Mouse (Mus musculus) hindlimb bud, embryonic 11.5 days (tissue): ENCODE data around the gene Pcif1.
"Not testable (repeated sequence)": the region's sequence is repeated elsewhere in the genome, so short reads cannot be mapped to it uniquely, and the experiment has no call there.

Experiments used
- DNase-seq: peaks from one replicate; pipeline ENCODE4 v3.0.0-alpha.2; 2012; ENCODE audit warnings: low read depth, low spot score; ENCODE audit errors: extremely low spot score

Gene Pcif1

DNA sequence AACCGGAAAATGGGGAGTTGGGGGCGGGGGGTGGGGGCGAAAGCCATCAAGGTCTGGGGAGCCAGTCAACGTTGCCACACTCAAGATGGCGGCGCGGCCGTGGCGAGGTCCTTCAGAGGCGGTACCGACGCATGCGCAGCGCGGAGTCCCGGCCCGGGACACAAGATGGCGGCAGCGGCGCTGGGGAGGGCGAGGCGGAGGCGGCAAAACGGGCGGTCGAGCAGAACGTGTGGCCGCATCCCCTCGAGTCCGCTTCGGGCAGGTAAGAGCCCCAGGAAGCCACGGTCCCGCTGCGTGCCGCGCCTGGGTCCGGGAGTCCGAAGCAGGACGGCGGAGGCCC is at the start of gene Pcif1:
Gene Pcif1, plus strand, starts transcription at position 77 of the 340 bp plus-strand sequence.
- DNase-seq: no peak

DNA sequence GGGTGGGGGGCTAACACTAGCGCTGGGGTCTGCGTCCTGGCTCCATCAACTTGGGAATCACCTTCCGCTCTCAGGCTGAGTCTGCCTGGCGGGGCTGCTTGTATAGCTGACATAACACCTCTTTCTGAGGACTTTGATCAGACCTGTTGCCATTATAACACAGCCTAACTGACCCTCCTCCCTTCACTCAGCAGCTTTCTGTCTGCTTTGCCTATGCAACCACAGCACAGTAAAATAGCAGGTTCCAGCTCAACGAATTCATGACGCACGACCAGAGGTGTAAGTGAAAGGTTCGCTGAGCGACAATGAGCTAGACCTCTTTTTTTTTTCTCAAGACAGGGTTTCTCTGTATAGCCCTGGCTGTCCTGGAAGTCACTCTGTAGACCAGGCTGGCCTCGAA is 48.1 kb upstream of the Pcif1 start:
- no peak for DNase-seq

DNA sequence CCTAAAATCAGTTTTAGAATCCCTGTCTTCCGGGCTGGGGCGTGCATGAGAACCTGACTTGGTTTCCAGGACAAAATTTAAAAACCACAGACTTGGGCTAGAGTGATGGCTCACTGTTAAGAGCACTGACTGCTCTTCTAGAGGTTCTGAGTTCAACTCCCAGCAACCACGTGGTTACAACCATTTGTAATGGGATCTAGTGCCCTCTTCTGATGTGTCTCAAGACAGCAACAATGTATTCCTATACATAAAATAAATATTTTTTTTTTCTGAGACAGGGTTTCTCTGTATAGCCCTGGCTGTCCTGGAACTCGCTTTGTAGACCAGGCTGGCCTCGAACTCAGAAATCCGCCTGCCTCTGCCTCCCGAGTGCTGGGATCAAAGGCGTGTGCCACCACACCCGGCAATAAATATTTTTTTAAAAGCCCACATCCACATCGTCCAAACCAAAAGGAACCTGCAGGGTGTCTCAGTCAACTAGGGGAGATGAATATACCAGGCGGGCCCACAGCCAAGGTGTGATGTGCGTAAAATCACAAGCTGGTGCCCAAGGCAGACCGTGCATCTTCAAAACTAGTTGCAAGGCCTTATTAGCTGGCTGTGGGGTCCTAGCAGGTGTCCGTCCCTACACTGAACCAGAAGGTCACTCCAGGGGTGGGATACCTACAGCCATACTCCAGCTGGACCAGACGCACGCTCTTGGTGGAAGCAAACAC is 46.9 kb upstream of the Pcif1 start:
- no peak for DNase-seq

DNA sequence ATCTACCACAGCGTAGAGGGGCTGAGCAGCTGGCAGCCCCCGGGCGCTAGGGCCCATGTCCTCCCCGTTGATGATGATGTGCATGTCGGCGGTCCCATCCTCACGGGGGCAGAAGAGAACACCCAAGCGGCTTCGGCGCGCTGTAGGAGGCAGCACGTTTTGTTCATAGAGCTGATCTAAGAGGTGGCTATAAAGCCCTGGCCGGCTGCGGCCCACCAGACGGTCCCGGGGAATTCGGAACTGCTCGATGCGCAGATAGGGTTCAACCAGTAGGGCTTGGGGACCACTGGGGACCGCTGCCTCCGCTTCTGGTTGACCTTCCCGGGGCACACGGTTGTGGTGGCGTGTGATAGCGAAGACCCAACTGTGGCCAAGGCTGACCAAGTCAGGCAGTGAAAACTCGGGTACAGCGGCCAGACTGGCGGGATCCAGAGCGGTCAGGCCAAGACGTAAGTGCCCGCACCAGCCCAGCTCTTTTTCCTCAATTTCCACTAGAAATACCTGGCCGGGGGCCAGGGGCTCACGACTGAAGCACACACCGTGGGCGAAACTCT is 46.3 kb upstream of the Pcif1 start, which contains the start of gene Ctsa:
Gene Ctsa, plus strand, starts transcription at position 126 of the 554 bp plus-strand sequence.
- DNase-seq: peak; percentile 16

DNA sequence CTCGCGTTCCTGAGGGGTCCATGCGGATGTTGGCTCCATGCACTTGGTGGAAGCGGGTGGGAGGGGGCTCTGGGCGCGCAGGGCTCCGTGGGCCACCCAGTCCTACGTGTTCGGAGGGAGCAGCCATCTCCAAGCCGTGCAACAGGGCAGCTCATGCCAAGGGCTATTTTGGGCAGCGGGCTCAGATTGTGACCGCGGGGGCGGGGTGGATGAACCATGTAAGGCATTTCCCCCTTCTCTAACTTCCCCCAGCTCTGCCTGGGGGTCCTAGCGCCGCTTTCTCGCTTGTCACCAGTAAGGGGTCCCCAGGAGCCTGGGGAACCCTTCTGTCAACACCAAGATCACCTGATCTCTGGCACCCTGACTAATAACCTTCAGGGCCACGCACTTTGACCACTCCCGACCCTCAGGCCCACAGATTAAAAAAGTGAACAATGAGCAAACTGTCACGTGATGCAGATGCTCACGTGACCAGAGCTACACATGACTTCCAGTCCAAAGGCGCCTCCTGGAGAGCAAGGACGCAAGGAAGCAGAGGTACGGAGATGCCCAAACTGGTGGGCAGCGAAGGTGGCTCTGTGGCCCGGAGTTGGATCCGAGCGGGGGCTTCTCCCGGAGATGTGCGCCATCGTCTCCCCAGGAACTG is 45.7 kb upstream of the Pcif1 start, which contains the start of gene Neurl2:
Gene Neurl2, minus strand, starts transcription at position 143 of the 646 bp plus-strand sequence.
- DNase-seq: peak; percentile 100

DNA sequence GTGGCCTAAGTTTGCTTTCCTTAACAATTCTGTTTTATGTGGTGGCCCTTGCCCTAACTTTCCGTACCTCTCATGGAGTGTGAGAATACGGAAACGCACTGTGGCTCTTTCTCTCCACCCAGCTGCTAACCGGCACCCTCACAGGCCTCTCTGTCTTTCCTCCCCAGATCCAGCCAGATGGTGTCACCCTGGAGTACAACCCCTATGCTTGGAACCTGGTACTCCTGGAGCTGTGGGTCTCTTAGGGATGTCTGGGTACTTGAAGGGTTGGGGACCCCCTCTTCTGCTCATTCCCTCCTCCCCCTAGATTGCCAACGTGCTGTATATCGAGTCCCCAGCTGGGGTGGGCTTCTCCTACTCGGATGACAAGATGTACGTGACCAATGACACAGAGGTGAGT is 44.6 kb upstream of the Pcif1 start:
- no peak for DNase-seq

DNA sequence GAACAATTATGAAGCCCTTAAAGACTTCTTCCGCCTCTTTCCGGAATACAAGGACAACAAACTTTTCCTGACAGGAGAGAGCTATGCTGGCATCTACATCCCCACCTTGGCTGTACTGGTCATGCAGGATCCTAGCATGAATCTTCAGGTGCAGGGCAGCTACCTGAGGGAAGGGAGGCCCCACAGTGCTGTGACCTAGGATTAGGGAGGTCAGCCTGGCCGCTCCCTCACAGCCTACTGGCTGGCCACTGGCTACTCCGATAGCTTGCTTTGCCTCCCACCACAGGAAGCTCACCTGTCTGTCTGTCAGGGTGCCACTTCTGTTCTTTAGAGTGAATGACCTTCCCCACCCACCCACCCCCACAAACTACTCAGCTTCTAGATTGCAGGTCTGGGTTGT is 43.9 kb upstream of the Pcif1 start:
- no peak for DNase-seq

DNA sequence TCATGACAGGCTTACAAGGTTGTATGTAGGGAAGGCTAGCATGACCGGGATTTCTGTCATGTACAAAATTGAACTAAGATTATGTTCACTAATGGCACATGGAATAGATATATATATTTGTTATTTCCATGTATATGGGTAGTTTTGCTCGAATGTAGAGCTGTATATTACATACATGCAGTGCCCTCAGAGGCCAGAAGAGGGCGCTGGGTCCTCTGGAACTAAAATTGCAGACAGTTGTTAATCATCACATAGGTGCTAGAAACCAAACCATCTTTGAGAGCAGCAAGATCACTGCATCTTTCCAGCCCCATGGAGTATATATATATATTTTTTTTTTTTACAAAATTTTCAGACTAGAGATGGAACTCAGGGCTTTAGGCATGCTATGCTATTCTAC is 33.3 kb upstream of the Pcif1 start:
- DNase-seq: no peak

DNA sequence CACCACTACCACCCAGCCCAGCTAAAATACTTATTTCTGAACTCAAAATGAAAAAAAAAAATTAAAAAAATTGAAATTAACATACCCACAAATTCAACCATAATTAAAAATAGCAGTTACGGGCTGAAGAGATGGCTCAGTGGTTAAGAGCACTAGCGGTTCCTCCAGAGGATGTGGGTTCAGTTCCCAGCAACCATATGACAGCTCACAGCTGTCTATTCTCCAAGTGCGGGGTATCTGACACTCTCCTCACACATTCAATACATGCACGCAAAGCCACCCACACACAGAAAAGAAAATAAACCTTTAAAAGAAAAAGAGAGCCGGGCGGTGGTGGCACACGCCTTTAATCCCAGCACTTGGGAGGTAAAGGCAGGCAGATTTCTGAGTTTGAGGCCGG is 29.0 kb upstream of the Pcif1 start:
- DNase-seq: no peak

DNA sequence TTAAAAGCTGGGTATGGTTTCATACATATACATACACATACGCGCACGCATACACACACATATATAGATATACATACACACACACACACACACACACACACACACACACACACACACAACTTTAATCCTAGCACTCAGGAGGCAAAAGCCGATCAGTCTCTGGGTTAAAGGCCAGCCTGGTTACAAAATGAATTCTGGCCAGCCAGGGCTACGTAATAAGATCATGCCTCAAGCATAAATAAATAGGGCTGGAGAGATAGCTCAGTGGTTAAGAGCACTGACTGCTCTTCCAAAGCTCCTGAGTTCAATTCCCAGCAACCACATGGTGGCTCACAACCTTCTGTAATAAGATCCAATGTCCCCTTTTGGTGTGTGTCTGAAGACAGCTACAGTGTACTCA is 23.5 kb upstream of the Pcif1 start:
- not testable (repeated sequence) for DNase-seq

DNA sequence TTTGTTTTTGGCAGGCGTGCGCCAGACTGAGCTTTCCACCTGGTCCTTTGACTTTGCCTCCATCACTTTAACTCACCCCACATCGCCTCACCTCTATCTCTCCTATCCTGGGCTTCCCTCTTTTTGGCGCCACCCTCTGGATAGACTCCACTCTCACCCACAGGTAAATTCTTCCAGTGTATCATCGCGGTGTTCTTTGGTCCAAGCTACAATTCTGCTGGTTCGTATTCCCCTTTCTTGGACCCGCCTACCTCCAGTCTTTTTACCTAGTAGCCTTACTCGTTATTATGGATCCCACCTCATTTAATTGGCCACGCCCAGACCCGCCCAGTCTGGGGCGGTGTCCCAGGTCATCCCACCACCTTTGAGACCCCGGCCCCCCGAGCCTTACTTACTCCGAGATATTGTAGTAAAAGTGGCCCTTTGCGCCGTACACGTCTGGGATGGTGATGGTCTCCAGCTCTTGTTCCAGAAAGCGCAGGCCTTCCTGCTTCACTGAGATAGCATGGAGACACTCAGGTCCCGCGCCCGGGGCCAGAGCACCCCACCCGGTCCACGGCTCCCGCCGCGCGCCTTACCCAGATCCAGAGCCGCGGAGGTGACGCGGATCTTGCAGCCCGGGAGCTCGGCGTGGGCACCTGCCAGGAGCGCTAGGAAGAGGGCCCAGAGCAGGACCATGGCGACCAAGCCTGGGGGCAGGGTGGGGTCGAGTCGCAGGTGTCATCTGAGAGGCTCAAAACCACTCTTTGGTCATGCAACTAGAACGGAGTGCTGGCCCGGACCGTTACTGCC is 22.6 kb upstream of the Pcif1 start:
- DNase-seq: no peak

DNA sequence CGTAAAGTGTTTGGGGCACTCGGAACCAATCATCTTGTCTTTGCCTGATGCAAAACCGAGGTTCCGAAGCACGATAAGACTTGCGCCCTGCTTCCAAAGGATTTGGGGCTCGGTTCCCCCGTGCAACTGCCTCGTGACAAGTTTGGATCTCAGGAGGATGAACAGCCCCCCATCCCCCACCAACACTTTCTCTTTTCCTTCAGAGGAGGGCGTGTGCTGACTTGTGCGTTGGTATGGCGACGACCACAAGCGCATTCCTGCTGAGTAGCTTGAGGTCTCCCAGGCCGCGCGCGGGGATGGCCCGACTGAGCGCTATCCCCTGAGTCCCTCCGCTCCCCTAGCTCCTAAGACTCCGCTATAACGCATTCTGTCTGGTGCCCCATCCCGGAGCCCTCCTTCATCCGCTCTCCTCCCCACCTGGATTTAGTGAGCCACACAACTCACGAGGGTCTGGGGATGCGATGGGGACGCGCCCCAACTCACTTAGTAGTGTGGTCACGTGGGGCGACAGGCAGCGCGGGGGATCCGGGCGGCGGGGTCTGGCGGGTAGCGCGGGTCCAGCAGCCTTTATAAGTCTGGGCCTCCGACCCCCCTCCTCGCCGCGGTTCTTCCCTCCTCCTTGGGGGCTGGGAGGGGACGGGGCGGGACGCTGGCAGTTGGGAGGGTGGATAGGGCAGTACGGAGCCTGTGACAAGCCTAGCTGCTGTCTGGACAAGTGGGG is 21.8 kb upstream of the Pcif1 start, which contains the start of gene Pltp:
Gene Pltp, minus strand, starts transcription at position 611 of the 721 bp plus-strand sequence.
- no peak for DNase-seq

DNA sequence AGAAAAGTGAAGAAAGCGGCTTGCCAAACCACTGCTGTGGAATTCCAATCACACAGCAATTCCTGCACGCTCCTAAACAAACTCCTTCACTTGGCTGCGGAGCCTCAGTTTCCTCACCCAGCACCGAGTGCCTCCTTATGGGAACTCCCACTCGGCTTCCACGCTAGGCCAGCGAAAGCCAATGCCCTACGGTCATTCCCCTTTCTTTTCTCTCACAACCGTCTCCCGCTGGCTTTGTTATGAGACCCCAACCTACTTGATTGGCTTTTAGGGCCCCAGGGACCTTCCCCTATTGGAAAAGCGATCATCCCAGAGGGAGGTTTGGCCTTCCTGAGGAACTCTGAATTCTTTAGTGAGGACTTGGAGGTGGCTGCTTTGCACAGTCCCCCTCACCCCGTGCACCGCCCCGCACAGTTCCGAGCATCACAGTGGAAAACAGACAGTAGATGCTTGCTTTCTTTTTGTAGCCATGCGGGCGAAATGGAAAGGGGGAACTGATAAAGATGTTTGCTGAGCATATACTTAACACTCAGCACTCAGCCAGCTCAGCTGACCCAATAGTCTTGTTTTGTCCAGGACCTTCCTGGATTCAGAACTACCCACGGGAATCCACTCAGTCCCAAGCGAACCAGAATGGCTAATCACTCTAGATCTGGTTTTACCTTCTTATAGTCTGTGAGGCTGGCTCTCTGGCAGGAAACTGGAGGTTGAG is 21.1 kb upstream of the Pcif1 start:
- no peak for DNase-seq

DNA sequence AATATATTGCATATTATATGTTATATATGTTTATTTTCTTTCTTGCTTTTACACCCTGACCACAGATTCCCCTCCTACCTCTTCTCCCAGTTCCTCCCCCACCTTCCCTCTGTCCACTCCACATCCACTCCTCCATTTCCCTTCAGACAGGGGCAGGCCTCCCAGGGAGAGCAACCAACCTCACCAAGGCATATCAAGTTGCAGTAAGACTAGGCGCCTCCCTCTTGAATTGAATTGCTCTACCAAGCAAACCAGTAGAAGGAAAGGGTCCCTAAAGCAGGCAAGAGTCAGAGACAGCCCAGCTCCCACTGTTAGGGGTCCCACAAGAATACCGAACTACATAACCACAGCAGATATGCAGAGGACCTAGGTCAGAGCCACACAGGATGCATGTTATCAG is 19.9 kb upstream of the Pcif1 start:
- no peak for DNase-seq

DNA sequence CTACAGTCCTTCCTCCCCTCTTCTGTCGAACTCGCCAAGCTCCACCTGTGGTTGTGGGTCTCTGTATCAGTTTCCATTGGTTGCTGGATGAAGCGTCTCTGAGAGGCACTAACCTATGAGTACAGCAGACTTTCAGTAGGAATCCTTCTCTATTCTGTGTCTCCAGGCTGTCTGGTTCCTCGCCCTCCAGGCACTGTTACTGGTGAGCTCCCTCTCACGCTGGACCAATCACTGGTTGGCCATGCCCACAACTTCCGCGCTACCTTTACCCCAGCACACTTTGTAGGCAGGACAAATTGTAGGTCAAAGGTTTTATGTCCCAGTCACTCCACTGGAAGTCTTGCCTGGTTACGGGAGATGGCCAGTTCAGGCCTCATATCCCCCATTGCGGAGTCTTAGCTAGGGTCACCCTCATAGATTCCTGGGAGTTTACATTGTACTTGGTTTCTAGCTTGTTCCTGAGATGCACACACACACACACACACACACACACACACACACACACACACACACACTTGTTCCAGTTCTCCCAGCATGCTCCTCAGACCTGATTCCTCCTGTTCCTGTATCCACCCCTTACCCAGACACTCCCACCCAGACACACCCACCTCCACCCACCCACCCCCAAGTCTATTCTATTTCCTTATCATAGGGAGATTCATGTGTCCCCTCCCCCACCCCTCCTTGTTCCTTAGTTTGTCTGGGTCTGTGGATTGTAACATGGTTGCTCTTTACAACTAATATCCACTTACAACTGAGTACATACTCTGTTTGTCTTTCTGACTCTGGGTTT is 19.3 kb upstream of the Pcif1 start:
- no peak for DNase-seq

DNA sequence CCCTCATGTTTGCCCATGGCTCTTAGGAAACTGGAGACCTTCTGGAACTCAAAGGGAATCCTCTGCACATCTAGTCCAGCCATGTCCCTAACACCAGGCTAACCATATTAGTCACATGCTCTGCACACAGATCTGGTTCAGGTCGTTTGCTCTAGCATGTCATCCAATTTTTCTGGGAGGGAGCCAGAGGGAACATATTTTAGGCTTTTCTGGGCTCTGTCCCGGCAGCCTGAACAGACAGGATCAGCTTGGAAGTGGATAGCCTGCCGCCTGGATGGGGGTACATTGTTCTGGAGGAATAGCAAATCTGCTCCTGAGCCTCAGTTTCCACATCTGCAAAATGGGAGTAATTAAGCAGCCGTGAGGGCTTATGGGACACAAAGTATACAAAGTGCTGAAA is 18.0 kb upstream of the Pcif1 start:
- no peak for DNase-seq

DNA sequence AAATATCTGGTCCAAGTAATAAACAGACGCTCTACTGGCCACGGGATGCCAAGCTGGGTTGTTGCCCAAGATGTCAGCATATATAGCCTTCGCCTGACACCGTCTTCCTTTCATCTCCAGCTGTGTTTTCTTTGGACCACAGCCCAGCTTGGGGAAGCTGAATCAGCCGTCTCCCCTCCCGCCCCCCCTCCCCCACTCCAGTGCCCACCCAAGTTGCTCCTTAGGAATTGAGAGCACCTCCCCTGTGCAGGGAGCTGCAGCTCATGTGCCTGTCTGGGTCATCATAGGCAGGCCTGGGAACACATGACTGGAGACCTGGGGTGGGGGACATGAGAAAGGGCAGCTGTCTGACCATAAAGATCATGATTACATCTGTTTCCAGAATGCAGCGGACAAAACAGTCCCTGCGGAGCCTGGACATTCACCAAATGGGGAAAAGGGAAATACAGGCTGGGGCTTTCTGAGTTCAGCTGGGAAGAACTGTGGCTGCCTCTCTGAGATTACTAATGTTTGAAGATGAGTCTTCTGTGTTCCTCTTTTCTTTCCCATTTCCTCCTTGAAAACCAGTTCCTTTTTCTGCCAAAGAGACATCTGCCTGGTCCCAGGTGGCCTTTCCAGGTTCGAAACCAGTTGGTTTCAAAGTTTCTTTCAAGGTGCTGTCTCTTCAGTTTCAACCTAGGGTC is 16.8 kb upstream of the Pcif1 start:
- no peak for DNase-seq

DNA sequence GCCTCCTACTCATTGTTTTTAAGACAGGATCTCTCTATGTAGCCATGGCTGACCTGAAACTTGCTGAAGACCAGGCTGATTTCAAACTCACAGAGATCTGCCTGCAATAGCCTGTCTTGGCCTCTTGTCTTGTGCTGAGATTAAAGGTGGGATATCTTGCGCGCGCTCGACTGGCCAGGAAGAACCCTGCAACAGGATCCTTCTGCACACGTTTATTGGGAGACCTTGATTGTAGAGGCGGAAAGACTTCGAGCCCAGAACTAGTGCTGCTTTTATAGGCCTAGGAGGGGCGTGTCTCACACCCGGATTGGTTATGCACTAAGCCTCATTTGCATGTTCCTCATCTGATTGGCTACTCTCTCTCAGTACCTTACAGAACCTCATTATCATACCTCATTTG is 15.7 kb upstream of the Pcif1 start:
- not testable (repeated sequence) for DNase-seq

DNA sequence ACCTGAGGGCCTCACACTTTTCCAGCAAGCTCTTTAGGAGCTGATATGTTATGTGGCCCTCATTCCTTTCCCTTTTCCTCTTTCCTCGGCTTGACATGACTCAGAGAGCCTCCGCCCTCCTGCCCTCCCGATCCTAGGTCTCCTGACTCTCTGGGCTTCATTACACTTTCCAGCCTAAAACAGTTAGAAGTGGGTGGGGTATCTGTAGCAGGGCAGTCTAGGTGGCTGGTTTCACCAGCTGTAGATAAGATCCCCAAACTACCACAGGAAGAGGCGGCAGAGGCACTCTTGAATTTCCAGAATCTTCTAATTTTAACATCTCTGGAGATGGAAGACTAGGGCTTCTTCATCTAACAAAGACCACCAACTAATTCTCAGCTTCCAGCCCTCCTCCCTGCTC is 14.5 kb upstream of the Pcif1 start:
- no peak for DNase-seq
